Mouse (Mus musculus) forebrain, embryonic 16.5 days (tissue): ENCODE results near the gene Olfr862. TPM values are rescaled to one million over a fixed set of nuclear protein-coding genes. Genes with fewer than 3 reads are reported as not detected.

ENCODE experiments used
- ATAC-seq: fragments of 200-750 bp; cut with Nextera tagmentation; 2 replicates; pipeline ENCODE4 v1.8.0; 2017; ENCODE audit warnings: mild to moderate bottlenecking, moderate library complexity
- H3K27ac ChIP-seq: fragments of 300-500 bp; sonication (generic); 2 replicates; pipeline ENCODE4 v1.5.1; 2014; ENCODE audit warnings: low read length, control low read depth
- H3K27me3 ChIP-seq: fragments of 300-500 bp; sonication (generic); replicated peaks from 2 replicates; pipeline ENCODE4 v1.6.1; 2014; ENCODE audit warnings: low read length; ENCODE audit not compliant: control insufficient read depth, insufficient read depth
- H3K36me3 ChIP-seq: fragments of 300-500 bp; sonication (generic); 2 replicates; pipeline ENCODE4 v1.6.1; 2014; ENCODE audit not compliant: control insufficient read depth, insufficient read depth
- H3K4me1 ChIP-seq: fragments of 300-500 bp; sonication (generic); replicated peaks from 2 replicates; pipeline ENCODE4 v1.6.1; 2014; ENCODE audit warnings: low read length; ENCODE audit not compliant: control insufficient read depth, insufficient read depth
- H3K4me2 ChIP-seq: fragments of 300-500 bp; sonication (generic); 2 replicates; pipeline ENCODE4 v1.6.1; 2014; ENCODE audit warnings: mild to moderate bottlenecking, low read length, control low read depth
- H3K4me3 ChIP-seq: fragments of 300-500 bp; sonication (generic); replicated peaks from 2 replicates; pipeline ENCODE4 v1.5.1; 2014; ENCODE audit warnings: mild to moderate bottlenecking, low read length, control low read depth
- H3K9ac ChIP-seq: fragments of 300-500 bp; sonication (generic); replicated peaks from 2 replicates; pipeline ENCODE4 v1.6.1; 2014; ENCODE audit warnings: low read depth, low read length, control low read depth
- H3K9me3 ChIP-seq: fragments of 300-500 bp; sonication (generic); 2 replicates; pipeline ENCODE4 v1.6.1; 2016; ENCODE audit warnings: low read length; ENCODE audit not compliant: control insufficient read depth
- WGBS: fragments of 180-500 bp; shearing (Covaris S2); extraction: QIAGEN DNeasy Blood & Tissue Kit; methylation state at CpG from one replicate; pipeline ENCODE4 v1.1.7; 2014; 5-methylcytosine and 5-hydroxymethylcytosine counted together
- polyA plus RNA-seq: library from polyadenylated mRNA; unstranded; fragments of >200 nt; fragmentation: Nextera tagmentation; extraction: Ambion mirVana; gene quantifications from 2 replicates; pipeline ENCODE4 v1.2.1, GENCODE M21; 2015

Olfr862 gene
- polyA plus RNA-seq: not detected in 2 replicates

DNA sequence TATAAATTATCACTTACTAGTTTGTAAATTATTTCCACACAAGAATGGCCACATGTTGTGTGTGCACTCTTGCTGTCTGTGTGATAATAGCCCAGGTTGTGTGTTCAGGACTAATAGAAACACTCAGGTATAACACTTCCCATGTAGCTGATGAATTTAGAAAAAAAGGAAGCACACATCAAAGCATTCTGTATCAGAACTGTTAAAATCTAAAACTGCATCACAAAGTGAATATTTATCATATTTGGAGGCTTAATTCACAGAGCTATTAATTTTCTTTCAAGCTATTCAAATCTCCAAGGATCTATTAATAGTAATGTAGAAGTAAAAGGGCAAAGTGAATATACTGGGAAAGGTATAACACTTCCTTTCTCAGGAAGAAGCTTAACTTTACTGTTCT, at the start of gene Olfr862:
Olfr862 (minus strand) TSS at position 101 of the 400 bp plus-strand sequence.
- ATAC-seq: no peak

DNA sequence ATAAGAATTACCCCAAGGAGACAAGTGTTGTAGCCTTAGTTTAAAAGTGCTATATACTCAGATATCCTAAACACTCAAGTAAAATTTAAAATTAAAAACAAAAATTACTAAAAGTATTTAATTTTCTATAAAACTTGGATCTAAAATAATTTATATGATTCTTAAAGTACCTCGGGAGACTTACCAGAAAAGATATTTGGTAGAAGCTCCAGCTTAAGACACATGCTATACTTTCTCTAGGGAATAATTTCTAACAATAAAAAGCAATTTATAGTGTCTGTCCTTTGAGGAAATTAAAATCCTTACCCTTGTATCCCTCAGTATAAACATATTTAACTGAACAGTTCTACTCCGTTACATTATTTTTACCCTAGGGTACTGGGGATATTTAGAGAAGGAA, 28.8 kb upstream of the Olfr862 start, which contains the start of gene Olfr77:
Olfr77 (plus strand) TSS at position 301 of the 400 bp plus-strand sequence.
- no peak within 1 kb of the TSS for H3K4me2 ChIP-seq
- H3K27ac ChIP-seq: no peak within 1 kb of the TSS
- H3K9me3 ChIP-seq: no peaks in the 10 kb centered on the region
- no peaks in the 10 kb centered on the region for H3K4me1 ChIP-seq
- H3K36me3 ChIP-seq: no peaks in the 10 kb centered on the region
- no peak within 1 kb of the TSS for H3K4me3 ChIP-seq
- H3K9ac ChIP-seq: no peak within 1 kb of the TSS
- 89% methylated on average over 2 of the region's 2 CpGs for WGBS
- no peaks in the 10 kb centered on the region for H3K27me3 ChIP-seq
- no peak for ATAC-seq

More for the DNA sequence above, at the start of gene Olfr862:
- no peaks in the 10 kb centered on the region for H3K36me3 ChIP-seq
- no peak within 1 kb of the TSS for H3K4me3 ChIP-seq
- H3K27me3 ChIP-seq: no peaks in the 10 kb centered on the region
- peaks cover 7% of the 10 kb centered on the region for H3K9me3 ChIP-seq
- H3K9ac ChIP-seq: no peak within 1 kb of the TSS
- H3K4me2 ChIP-seq: no peak within 1 kb of the TSS
- no peaks in the 10 kb centered on the region for H3K4me1 ChIP-seq
- H3K27ac ChIP-seq: no peak within 1 kb of the TSS

DNA sequence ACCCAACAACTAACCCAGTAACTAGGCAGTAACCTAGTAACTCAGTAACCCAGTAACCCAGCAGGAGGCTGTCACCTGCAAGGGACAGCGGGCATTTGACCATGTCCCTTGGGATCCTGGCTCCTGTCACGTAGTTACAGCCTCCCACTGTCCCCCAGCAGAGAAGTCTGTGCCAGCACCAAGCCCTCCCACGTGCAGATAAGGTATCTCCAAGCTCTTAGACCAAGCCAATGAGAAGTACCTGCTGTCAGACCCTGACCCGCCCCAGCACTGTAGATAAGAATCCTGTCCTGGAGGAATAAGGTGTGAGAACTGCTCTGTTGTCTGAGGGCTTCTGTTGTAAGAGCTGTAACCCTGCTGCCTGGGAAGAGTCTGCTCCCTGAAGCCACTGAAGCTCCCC, 23.4 kb upstream of the Olfr862 start:
- Histone ChIP-seq H3K9me3 (peaks cover 3% of the 10 kb centered on the region; the same call in 1 of the 2 replicates), H3K4me2 (no peak overlapping the region), H3K27me3 (no peaks in the 10 kb centered on the region), H3K9ac (no peak overlapping the region), H3K4me1 (no peaks in the 10 kb centered on the region), H3K36me3 (no peaks in the 10 kb centered on the region), H3K4me3 (no peak overlapping the region), H3K27ac (no peak overlapping the region)
- 57% methylated on average over 4 of the region's 4 CpGs for WGBS
- no peak for ATAC-seq

- H3K9me3 ChIP-seq: no peaks in the 10 kb centered on the region; the same call in 1 of the 2 replicates
- WGBS: 80% methylated on average over 1 of the region's 1 CpGs
- H3K27ac ChIP-seq: no peak within 1 kb of the TSS
- H3K27me3 ChIP-seq: no peaks in the 10 kb centered on the region
- no peak for ATAC-seq
- H3K36me3 ChIP-seq: no peaks in the 10 kb centered on the region
- no peaks in the 10 kb centered on the region for H3K4me1 ChIP-seq
- no peak within 1 kb of the TSS for H3K4me2 ChIP-seq
- no peak within 1 kb of the TSS for H3K9ac ChIP-seq
- no peak within 1 kb of the TSS for H3K4me3 ChIP-seq
These were observed 38.2 kb downstream of the Olfr862 start, which contains the start of gene Olfr860 for GRCm38 (mm10) chr9:19849647-19850046. TSS of gene Olfr860 (minus strand) at chr9:19849747.

Other genes starting within 250 kb of the Olfr862 start
- not detected in 2 replicates for gene Olfr857, start 178.6 kb downstream of the Olfr862 start, polyA plus RNA-seq
- gene Olfr58, start 107.7 kb downstream of the Olfr862 start, polyA plus RNA-seq: not detected in 2 replicates
- gene Olfr859, start 83.1 kb downstream of the Olfr862 start, polyA plus RNA-seq: not detected in 2 replicates
- gene Olfr860, start 38.3 kb downstream of the Olfr862 start, polyA plus RNA-seq: not detected in 2 replicates
- 0.14 and 0.17 TPM in 2 replicates for gene Olfr77, start 28.9 kb upstream of the Olfr862 start, polyA plus RNA-seq
- gene Olfr866, start 140.0 kb upstream of the Olfr862 start, polyA plus RNA-seq: not detected in 2 replicates
- not detected in 2 replicates for gene Olfr867, start 169.6 kb upstream of the Olfr862 start, polyA plus RNA-seq
- not detected in 2 replicates for gene Olfr868, start 210.6 kb upstream of the Olfr862 start, polyA plus RNA-seq
- gene Olfr869, start 241.0 kb upstream of the Olfr862 start, polyA plus RNA-seq: not detected in 2 replicates